Mouse (Mus musculus): Measurements from ENCODE around the gene Aldh3a2. TPM values are rescaled to one million over a fixed set of nuclear protein-coding genes. Genes with fewer than 3 reads are reported as not detected.

Gene Aldh3a2
- total and polyA plus RNA-seq, 3 experiments, result 11.0 to 15.0 TPM; not detected in 1

GRCm38 (mm10) chr11:61259106-61259505 lies 8.2 kb downstream of the Aldh3a2 start:
- TF ChIP-seq POLR2AphosphoS2 (IDR thresholded peaks at IDR 0.05; ENCODE audit: low read length) (no peak), TCF12 (IDR thresholded peaks at IDR 0.05; ENCODE audit: low read depth, low read length) (no peak), UBTF (IDR thresholded peaks at IDR 0.05; ENCODE audit: borderline replicate concordance, insufficient read depth, low read depth, low read length) (no peak), RAD21 (IDR thresholded peaks at IDR 0.05; ENCODE audit: low read depth, low read length) (no peak), TBP (IDR thresholded peaks at IDR 0.05; ENCODE audit: low read depth, low read length) (no peak), MAFK (IDR thresholded peaks at IDR 0.05; ENCODE audit: borderline replicate concordance, low read depth, low read length) (no peak), SMC3 (IDR thresholded peaks at IDR 0.05; ENCODE audit: low read depth, low read length) (no peak), ZMIZ1 (IDR thresholded peaks at IDR 0.05; ENCODE audit: low read depth, low read length) (no peak), GATA1 (IDR thresholded peaks at IDR 0.05; ENCODE audit: low read depth, low read length) (no peak), NELFE (IDR thresholded peaks at IDR 0.05; ENCODE audit: low read depth, low read length) (no peak)
- H3K9me3 ChIP-seq (replicated peaks; ENCODE audit: insufficient read depth, low read length), result no peaks in the 10 kb centered on the region
- peaks cover 0 to 5% of the 10 kb centered on the region in 2 experiments; a peak in 1 of 4 replicates for H3K4me1 ChIP-seq (ENCODE audit: control insufficient read depth in 1 of 2, insufficient read depth in 2 of 2, low read length in 2 of 2)

GRCm38 (mm10) chr11:61252807-61253206 lies 14.5 kb downstream of the Aldh3a2 start:
- no peaks in the 10 kb centered on the region for H3K79me2 ChIP-seq (ENCODE audit: control insufficient read depth, insufficient read depth, low read length, poor library complexity)
- no peaks in the 10 kb centered on the region for H3K27me3 ChIP-seq (ENCODE audit: control insufficient read depth in 1 of 2, insufficient read depth in 2 of 2, low read length in 2 of 2)
- TF ChIP-seq MXI1 (IDR thresholded peaks at IDR 0.05; ENCODE audit: low read depth, low read length) (no peak), MYC (IDR thresholded peaks at IDR 0.05; ENCODE audit: low read depth, low read length) (no peak), TCF12 (IDR thresholded peaks at IDR 0.05; ENCODE audit: low read depth, low read length) (no peak), ELF1 (IDR thresholded peaks at IDR 0.05; ENCODE audit: low read depth, low read length) (no peak), KAT2A (conservative IDR thresholded peaks at IDR 0.05; ENCODE audit: low read depth, low read length) (no peak), MYB (IDR thresholded peaks at IDR 0.05; ENCODE audit: low read depth, low read length) (no peak), CTCF (IDR thresholded peaks at IDR 0.05 in 2 of 3, conservative IDR thresholded peaks at IDR 0.05 in 1 of 3; ENCODE audit: control insufficient read depth in 1 of 3, insufficient read depth in 1 of 3, low read depth in 2 of 3, low read length in 3 of 3, poor library complexity in 1 of 3, severe bottlenecking in 1 of 3) (no peak), USF2 (IDR thresholded peaks at IDR 0.05; ENCODE audit: borderline replicate concordance in 1 of 2, insufficient read depth in 1 of 2, low read depth in 1 of 2, low read length in 2 of 2) (no peak), ETS1 (IDR thresholded peaks at IDR 0.05; ENCODE audit: low read depth, low read length) (no peak), GATA1 (IDR thresholded peaks at IDR 0.05; ENCODE audit: low read depth, low read length) (no peak), USF1 (IDR thresholded peaks at IDR 0.05; ENCODE audit: low read depth, low read length) (no peak), MEF2A (IDR thresholded peaks at IDR 0.05; ENCODE audit: extremely low read depth, insufficient replicate concordance, low read depth, low read length, poor library complexity, severe bottlenecking) (no peak), TBP (IDR thresholded peaks at IDR 0.05; ENCODE audit: low read depth, low read length) (no peak)
- H3K4me3 ChIP-seq (ENCODE audit: control insufficient read depth in 1 of 2, insufficient read depth in 1 of 2, low read depth in 2 of 2, low read length in 2 of 2), result no peak overlapping the region
- peaks cover 3 to 14% of the 10 kb centered on the region in 2 experiments for H3K36me3 ChIP-seq (ENCODE audit: control insufficient read depth in 1 of 2, insufficient read depth in 2 of 2, low read length in 2 of 2)
- peaks cover 0 to 5% of the 10 kb centered on the region in 2 experiments; a peak in 1 of 4 replicates for H3K4me1 ChIP-seq (ENCODE audit: control insufficient read depth in 1 of 2, insufficient read depth in 2 of 2, low read length in 2 of 2)
- no peak overlapping the region for H3K27ac ChIP-seq (ENCODE audit: control insufficient read depth, low read depth, low read length)
- H3K9ac ChIP-seq (ENCODE audit: control insufficient read depth, low read depth, low read length, poor library complexity, severe bottlenecking), result no peak overlapping the region
- no peaks in the 10 kb centered on the region for H3K9me3 ChIP-seq (replicated peaks; ENCODE audit: insufficient read depth, low read length)
- no peak for DNase-seq (ENCODE audit: low read depth, low spot score)

More at GRCm38 (mm10) chr11:61259106-61259505, 8.2 kb downstream of the Aldh3a2 start:
- Histone ChIP-seq H3K4me3 (ENCODE audit: control insufficient read depth in 1 of 2, insufficient read depth in 1 of 2, low read depth in 2 of 2, low read length in 2 of 2) (no peak overlapping the region), H3K9ac (ENCODE audit: control insufficient read depth, low read depth, low read length, poor library complexity, severe bottlenecking) (no peak overlapping the region), H3K27ac (ENCODE audit: control insufficient read depth, low read depth, low read length) (no peak overlapping the region), H3K27me3 (ENCODE audit: control insufficient read depth in 1 of 2, insufficient read depth in 2 of 2, low read length in 2 of 2) (no peaks in the 10 kb centered on the region), H3K36me3 (ENCODE audit: control insufficient read depth in 1 of 2, insufficient read depth in 2 of 2, low read length in 2 of 2) (peaks cover 6 to 17% of the 10 kb centered on the region in 2 experiments), H3K79me2 (ENCODE audit: control insufficient read depth, insufficient read depth, low read length, poor library complexity) (no peaks in the 10 kb centered on the region)
- no peak for DNase-seq (ENCODE audit: low read depth, low spot score)

Data from MEL (cell line).